In genomic region chr15:94403018-94403417, GRCm38 (mm10) we compare ENCODE assay signal across 8 mouse cellular contexts.
A peak's percentile ranks its signal among the peaks of the same experiment; 100 is the strongest.
DNase-seq lines count a peak whose midpoint lies in the region; ATAC-seq and TF ChIP-seq lines count a peak whose summit lies in the region.

No protein-coding gene starts in this region.

- WGBS in intestine, embryonic 15.5 days: 9% methylated on average over 15 of the region's 15 CpGs
- 2% methylated on average over 15 of the region's 15 CpGs for WGBS in neural tube, embryonic 14.5 days
- WGBS in thymus, adult 2 months: 14% methylated on average over 15 of the region's 15 CpGs

- ATAC-seq in erythroid progenitor cell, adult 5-6 weeks (replicated peaks; ENCODE audit: low FRiP score, poor library complexity, severe bottlenecking): 0 out of 2 replicates have a peak, but pooled peaks have one; percentile 19
- ATAC-seq in intestine, embryonic 15.5 days: peak; percentile 32; the same call in 1 of the 2 replicates
- no peak for ATAC-seq in neural tube, embryonic 14.5 days (ENCODE audit: low read depth)

- H3K9me3 ChIP-seq in intestine, embryonic 15.5 days: no peaks in the 10 kb centered on the region
- H3K9me3 ChIP-seq in neural tube, embryonic 14.5 days (ENCODE audit: control insufficient read depth, low read length): no peaks in the 10 kb centered on the region

- peaks cover 11% of the 10 kb centered on the region; the same call in 1 of the 2 replicates for H3K4me1 ChIP-seq in intestine, embryonic 15.5 days (replicated peaks)
- H3K4me1 ChIP-seq in neural tube, embryonic 14.5 days (ENCODE audit: control insufficient read depth, insufficient read depth, low read length): peaks cover 3% of the 10 kb centered on the region; the same call in 1 of the 2 replicates
- H3K4me1 ChIP-seq in thymus, adult 2 months (replicated peaks; ENCODE audit: control insufficient read depth, insufficient read depth, low read length): peaks cover 13% of the 10 kb centered on the region

- DNase-seq in layer of hippocampus, adult 2 months (ENCODE audit: low spot score in 2 of 2): no peak
- DNase-seq in layer of hippocampus, adult 9-10 months (ENCODE audit: low spot score): no peak
- DNase-seq in c-Kit-positive CD71-positive TER-119-positive erythroid progenitor cells, embryonic 14.5 days (ENCODE audit: low spot score): no peak
- DNase-seq in thymus, adult 2 months: no peak
- no peak for DNase-seq in layer of hippocampus, adult 11-12 months (ENCODE audit: low spot score)

- H3K27ac ChIP-seq in layer of hippocampus, adult 2 months: peak overlapping the region; percentile 90
- H3K27ac ChIP-seq in intestine, embryonic 15.5 days: no peak overlapping the region
- no peak overlapping the region for H3K27ac ChIP-seq in neural tube, embryonic 14.5 days (ENCODE audit: low read depth, low read length)
- no peak overlapping the region for H3K27ac ChIP-seq in thymus, adult 2 months (ENCODE audit: control insufficient read depth, insufficient read depth, low read length)

- peak overlapping the region; percentile 94 for H3K4me2 ChIP-seq in intestine, embryonic 15.5 days (replicated peaks)
- peak overlapping the region; percentile 99 for H3K4me2 ChIP-seq in neural tube, embryonic 14.5 days (ENCODE audit: low read depth, low read length)

- H3K4me3 ChIP-seq in layer of hippocampus, adult 2 months: peak overlapping the region; percentile 89
- H3K4me3 ChIP-seq in intestine, embryonic 15.5 days (replicated peaks): peak overlapping the region; percentile 59
- H3K4me3 ChIP-seq in neural tube, embryonic 14.5 days (ENCODE audit: low read depth, low read length): peak overlapping the region; percentile 70
- no peak overlapping the region for H3K4me3 ChIP-seq in thymus, adult 2 months (ENCODE audit: control insufficient read depth, insufficient read depth, low read length)

- no peak for TF ChIP-seq POLR2A in thymus, adult 2 months (IDR thresholded peaks at IDR 0.05; ENCODE audit: control insufficient read depth, extremely low read depth, insufficient read depth, low read length, poor library complexity)

- peak overlapping the region; percentile 58 for H3K9ac ChIP-seq in intestine, embryonic 15.5 days
- peak overlapping the region; percentile 72 for H3K9ac ChIP-seq in neural tube, embryonic 14.5 days (replicated peaks; ENCODE audit: low read depth, low read length)

- no peak for TF ChIP-seq CTCF in layer of hippocampus, adult 2 months (conservative IDR thresholded peaks at IDR 0.05)
- TF ChIP-seq CTCF in thymus, adult 2 months (IDR thresholded peaks at IDR 0.05; ENCODE audit: borderline replicate concordance, control insufficient read depth, extremely low read depth, insufficient read depth, low read length, poor library complexity): no peak

- no peaks in the 10 kb centered on the region for H3K36me3 ChIP-seq in intestine, embryonic 15.5 days
- no peaks in the 10 kb centered on the region for H3K36me3 ChIP-seq in neural tube, embryonic 14.5 days (ENCODE audit: control insufficient read depth, insufficient read depth, low read length)
- H3K36me3 ChIP-seq in thymus, adult 2 months (ENCODE audit: control insufficient read depth, insufficient read depth, low read length): no peaks in the 10 kb centered on the region

- H3K27me3 ChIP-seq in intestine, embryonic 15.5 days (replicated peaks): peaks cover 12% of the 10 kb centered on the region
- no peaks in the 10 kb centered on the region for H3K27me3 ChIP-seq in neural tube, embryonic 14.5 days (ENCODE audit: control insufficient read depth, insufficient read depth, low read length)
- H3K27me3 ChIP-seq in thymus, adult 2 months (ENCODE audit: control insufficient read depth, insufficient read depth, low read length): peaks cover 6% of the 10 kb centered on the region
